8 mouse cellular contexts compared by ENCODE assay signal in genomic region chr17:13008528-13008927, GRCm38 (mm10). TPM values are rescaled to one million over a fixed set of nuclear protein-coding genes. Genes with fewer than 3 reads are reported as not detected.
DNase-seq lines count a peak whose midpoint lies in the region; ATAC-seq and TF ChIP-seq lines count a peak whose summit lies in the region.

No protein-coding gene starts in this region.

- H3K27me3 ChIP-seq in embryonic facial prominence, embryonic 12.5 days = no peaks in the 10 kb centered on the region
- H3K27me3 ChIP-seq in hindbrain, embryonic 12.5 days = no peaks in the 10 kb centered on the region
- no peaks in the 10 kb centered on the region for H3K27me3 ChIP-seq in limb, embryonic 14.5 days (ENCODE audit: control insufficient read depth, insufficient read depth, low read length)
- no peaks in the 10 kb centered on the region for H3K27me3 ChIP-seq in midbrain, embryonic 15.5 days (replicated peaks)

- peak overlapping the region; percentile 72 for H3K4me2 ChIP-seq in embryonic facial prominence, embryonic 12.5 days (replicated peaks)
- H3K4me2 ChIP-seq in hindbrain, embryonic 12.5 days (replicated peaks) = peak overlapping the region; percentile 85
- H3K4me2 ChIP-seq in limb, embryonic 14.5 days (replicated peaks; ENCODE audit: low read depth, low read length, severe bottlenecking) = peak overlapping the region; percentile 76
- peak overlapping the region; percentile 71 for H3K4me2 ChIP-seq in midbrain, embryonic 15.5 days

- peaks cover 8% of the 10 kb centered on the region for H3K4me1 ChIP-seq in embryonic facial prominence, embryonic 12.5 days
- H3K4me1 ChIP-seq in hindbrain, embryonic 12.5 days = peaks cover 9% of the 10 kb centered on the region
- peaks cover 8% of the 10 kb centered on the region for H3K4me1 ChIP-seq in limb, embryonic 14.5 days (ENCODE audit: control insufficient read depth, insufficient read depth, low read length)
- peaks cover 17% of the 10 kb centered on the region for H3K4me1 ChIP-seq in midbrain, embryonic 15.5 days

- no peak for TF ChIP-seq POLR2A in limb, embryonic 14.5 days (IDR thresholded peaks at IDR 0.05; ENCODE audit: borderline replicate concordance, extremely low read depth, insufficient read depth, insufficient read length)

- peak; percentile 11 for DNase-seq in retina, embryonic 14.5 days (ENCODE audit: low spot score)
- no peak for DNase-seq in retina, postnatal 1 day
- no peak for DNase-seq in limb, embryonic 14.5 days (ENCODE audit: low spot score)
- DNase-seq in frontal cortex, adult 2 months (ENCODE audit: extremely low spot score in 1 of 2, low spot score in 1 of 2) = no peak
- DNase-seq in urinary bladder, postnatal 4 days (ENCODE audit: low spot score in 2 of 2) = no peak

- H3K27ac ChIP-seq in embryonic facial prominence, embryonic 12.5 days = no peak overlapping the region; the same call in 1 of the 2 replicates
- peak overlapping the region; percentile 91 for H3K27ac ChIP-seq in hindbrain, embryonic 12.5 days
- peak overlapping the region; percentile 73; the same call in 1 of the 2 replicates for H3K27ac ChIP-seq in limb, embryonic 14.5 days (replicated peaks; ENCODE audit: low read depth, low read length)
- peak overlapping the region; percentile 86 for H3K27ac ChIP-seq in midbrain, embryonic 15.5 days

- H3K9ac ChIP-seq in embryonic facial prominence, embryonic 12.5 days = peak overlapping the region; percentile 62
- H3K9ac ChIP-seq in hindbrain, embryonic 12.5 days = peak overlapping the region; percentile 83
- H3K9ac ChIP-seq in limb, embryonic 14.5 days (ENCODE audit: low read depth, low read length, severe bottlenecking) = peak overlapping the region; percentile 73
- peak overlapping the region; percentile 70 for H3K9ac ChIP-seq in midbrain, embryonic 15.5 days

- H3K36me3 ChIP-seq in embryonic facial prominence, embryonic 12.5 days = peaks cover 9% of the 10 kb centered on the region
- peaks cover 18% of the 10 kb centered on the region; the same call in 1 of the 2 replicates for H3K36me3 ChIP-seq in hindbrain, embryonic 12.5 days
- peaks cover 19% of the 10 kb centered on the region for H3K36me3 ChIP-seq in limb, embryonic 14.5 days (ENCODE audit: control insufficient read depth, insufficient read depth, low read length)
- peaks cover 15% of the 10 kb centered on the region; the same call in 1 of the 2 replicates for H3K36me3 ChIP-seq in midbrain, embryonic 15.5 days (replicated peaks)

- 3% methylated on average over 10 of the region's 10 CpGs for WGBS in embryonic facial prominence, embryonic 12.5 days
- WGBS in hindbrain, embryonic 12.5 days = 4% methylated on average over 10 of the region's 10 CpGs
- 8% methylated on average over 10 of the region's 10 CpGs for WGBS in limb, embryonic 14.5 days
- WGBS in midbrain, embryonic 15.5 days = under 1% methylated on average over 10 of the region's 10 CpGs

- H3K9me3 ChIP-seq in embryonic facial prominence, embryonic 12.5 days = no peaks in the 10 kb centered on the region
- no peaks in the 10 kb centered on the region for H3K9me3 ChIP-seq in hindbrain, embryonic 12.5 days (replicated peaks)
- no peaks in the 10 kb centered on the region for H3K9me3 ChIP-seq in limb, embryonic 14.5 days (ENCODE audit: control insufficient read depth, low read length)
- H3K9me3 ChIP-seq in midbrain, embryonic 15.5 days = no peaks in the 10 kb centered on the region

- H3K4me3 ChIP-seq in embryonic facial prominence, embryonic 12.5 days = peak overlapping the region; percentile 87
- peak overlapping the region; percentile 92 for H3K4me3 ChIP-seq in hindbrain, embryonic 12.5 days
- peak overlapping the region; percentile 82 for H3K4me3 ChIP-seq in limb, embryonic 14.5 days (replicated peaks; ENCODE audit: low read length)
- H3K4me3 ChIP-seq in midbrain, embryonic 15.5 days = peak overlapping the region; percentile 73

- ATAC-seq in embryonic facial prominence, embryonic 12.5 days (ENCODE audit: insufficient number of reproducible peaks, insufficient read depth, low FRiP score, low TSS enrichment) = no peak
- ATAC-seq in hindbrain, embryonic 12.5 days (ENCODE audit: low FRiP score) = no peak
- ATAC-seq in limb, embryonic 14.5 days (ENCODE audit: low FRiP score, low read depth) = no peak
- ATAC-seq in midbrain, embryonic 15.5 days (replicated peaks) = peak; percentile 22; the same call in 1 of the 2 replicates

RNA-seq across cellular contexts. Expression of gene Sod2, which starts 1.9 kb away (rescaled TPM):
- polyA plus RNA-seq in embryonic facial prominence, embryonic 12.5 days (2016; fragmentation: Nextera tagmentation; extraction: Ambion mirVana) = 83.1 and 87.8 TPM in 2 replicates
- polyA plus RNA-seq in hindbrain, embryonic 12.5 days (2016; fragmentation: Nextera tagmentation; extraction: Ambion mirVana) = 102 and 108 TPM in 2 replicates
- polyA plus RNA-seq in limb, embryonic 14.5 days (2012; rRNA removed) = 98.2 and 118 TPM in 2 replicates
- 103 and 116 TPM in 2 replicates for polyA plus RNA-seq in limb, embryonic 14.5 days (2014; fragmentation: Nextera tagmentation; extraction: Ambion mirVana)
- polyA plus RNA-seq in midbrain, embryonic 15.5 days (2015; fragmentation: Nextera tagmentation; extraction: Ambion mirVana) = 118 and 119 TPM in 2 replicates
- 261 and 282 TPM in 2 replicates for polyA plus RNA-seq in frontal cortex, adult 2 months (2012; rRNA removed)

RNA-seq across cellular contexts. Expression of gene Wtap, which starts 14.6 kb away (rescaled TPM):
- 141 and 146 TPM in 2 replicates for polyA plus RNA-seq in embryonic facial prominence, embryonic 12.5 days (2016; fragmentation: Nextera tagmentation; extraction: Ambion mirVana)
- polyA plus RNA-seq in hindbrain, embryonic 12.5 days (2016; fragmentation: Nextera tagmentation; extraction: Ambion mirVana) = 111 and 122 TPM in 2 replicates
- 61.7 and 86.1 TPM in 2 replicates for polyA plus RNA-seq in limb, embryonic 14.5 days (2012; rRNA removed)
- 135 and 141 TPM in 2 replicates for polyA plus RNA-seq in limb, embryonic 14.5 days (2014; fragmentation: Nextera tagmentation; extraction: Ambion mirVana)
- polyA plus RNA-seq in midbrain, embryonic 15.5 days (2015; fragmentation: Nextera tagmentation; extraction: Ambion mirVana) = 132 and 134 TPM in 2 replicates
- 53.6 and 66.9 TPM in 2 replicates for polyA plus RNA-seq in frontal cortex, adult 2 months (2012; rRNA removed)

RNA-seq across cellular contexts. Expression of gene Gpr31b, which starts 43.6 kb away (rescaled TPM):
- not detected in 2 replicates for polyA plus RNA-seq in embryonic facial prominence, embryonic 12.5 days (2016; fragmentation: Nextera tagmentation; extraction: Ambion mirVana)
- polyA plus RNA-seq in hindbrain, embryonic 12.5 days (2016; fragmentation: Nextera tagmentation; extraction: Ambion mirVana) = not detected in 2 replicates
- 0.06 and 0.09 TPM in 2 replicates for polyA plus RNA-seq in limb, embryonic 14.5 days (2012; rRNA removed)
- 0.18 TPM in 1 of 2 replicates, not detected in the other for polyA plus RNA-seq in limb, embryonic 14.5 days (2014; fragmentation: Nextera tagmentation; extraction: Ambion mirVana)
- polyA plus RNA-seq in midbrain, embryonic 15.5 days (2015; fragmentation: Nextera tagmentation; extraction: Ambion mirVana) = 0.17 TPM in 1 of 2 replicates, not detected in the other
- not detected in 2 replicates for polyA plus RNA-seq in frontal cortex, adult 2 months (2012; rRNA removed)

RNA-seq across cellular contexts. Expression of gene Acat2, which starts 48.0 kb away (rescaled TPM):
- polyA plus RNA-seq in embryonic facial prominence, embryonic 12.5 days (2016; fragmentation: Nextera tagmentation; extraction: Ambion mirVana) = 280 and 284 TPM in 2 replicates
- 352 and 367 TPM in 2 replicates for polyA plus RNA-seq in hindbrain, embryonic 12.5 days (2016; fragmentation: Nextera tagmentation; extraction: Ambion mirVana)
- polyA plus RNA-seq in limb, embryonic 14.5 days (2012; rRNA removed) = 62.9 and 67.4 TPM in 2 replicates
- 110 and 119 TPM in 2 replicates for polyA plus RNA-seq in limb, embryonic 14.5 days (2014; fragmentation: Nextera tagmentation; extraction: Ambion mirVana)
- polyA plus RNA-seq in midbrain, embryonic 15.5 days (2015; fragmentation: Nextera tagmentation; extraction: Ambion mirVana) = 346 and 354 TPM in 2 replicates
- polyA plus RNA-seq in frontal cortex, adult 2 months (2012; rRNA removed) = 40.0 and 45.0 TPM in 2 replicates

RNA-seq across cellular contexts. Expression of gene Tcp10b, which starts 52.4 kb away (rescaled TPM):
- not detected in 2 replicates for polyA plus RNA-seq in embryonic facial prominence, embryonic 12.5 days (2016; fragmentation: Nextera tagmentation; extraction: Ambion mirVana)
- 0.26 TPM in 1 of 2 replicates, not detected in the other for polyA plus RNA-seq in hindbrain, embryonic 12.5 days (2016; fragmentation: Nextera tagmentation; extraction: Ambion mirVana)
- polyA plus RNA-seq in limb, embryonic 14.5 days (2012; rRNA removed) = 0.33 and 0.74 TPM in 2 replicates
- 0.14 TPM in 2 replicates for polyA plus RNA-seq in limb, embryonic 14.5 days (2014; fragmentation: Nextera tagmentation; extraction: Ambion mirVana)
- polyA plus RNA-seq in midbrain, embryonic 15.5 days (2015; fragmentation: Nextera tagmentation; extraction: Ambion mirVana) = 0.13 and 0.15 TPM in 2 replicates
- 0.70 and 0.86 TPM in 2 replicates for polyA plus RNA-seq in frontal cortex, adult 2 months (2012; rRNA removed)
